Comparison of ENCODE assay signal across 28 mouse cellular contexts in the genomic region with DNA sequence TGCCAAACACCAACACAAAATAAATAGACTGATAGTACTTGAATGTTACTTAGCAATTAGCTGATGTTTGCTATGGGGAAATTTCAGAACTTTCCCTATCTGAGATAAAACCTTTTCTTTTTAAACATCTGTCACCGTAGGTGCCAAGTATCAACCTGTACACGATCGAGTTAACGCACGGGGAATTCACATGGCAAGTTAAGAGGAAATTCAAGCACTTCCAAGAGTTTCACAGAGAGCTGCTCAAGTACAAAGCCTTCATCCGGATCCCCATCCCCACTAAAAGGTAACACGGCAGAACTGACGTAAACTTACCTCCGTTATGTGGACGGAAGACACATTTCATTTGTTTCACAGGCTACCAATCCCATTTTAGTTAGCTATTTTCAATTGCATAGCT.
"Had no signal": no experiment of that assay in that cellular context is flagged by ENCODE, and none has a peak within 500 bp of the region (broad histone marks: within the 10 kb centered on the region; RNA-seq: fewer than 3 reads in every experiment).

No protein-coding gene starts in this region.

- H3K27ac ChIP-seq: left cerebral cortex, adult 2 months; limb, embryonic 10.5 days; limb, embryonic 12.5 days; limb, embryonic 13.5 days; limb, embryonic 15.5 days; liver, embryonic 12.5 days; liver, embryonic 13.5 days; liver, embryonic 14.5 days; liver, embryonic 15.5 days; lung, embryonic 15.5 days; macrophage; midbrain, embryonic 10.5 days; midbrain, embryonic 12.5 days; midbrain, embryonic 13.5 days; midbrain, embryonic 15.5 days; neural tube, embryonic 12.5 days; neural tube, embryonic 13.5 days had no signal

- ATAC-seq: liver, embryonic 12.5 days; liver, postnatal 0 days; midbrain, embryonic 13.5 days; midbrain, embryonic 15.5 days; midbrain, embryonic 16.5 days had no signal

- H3K4me3 ChIP-seq: left cerebral cortex, adult 2 months; limb, embryonic 10.5 days; limb, embryonic 12.5 days; limb, embryonic 13.5 days; limb, embryonic 15.5 days; liver, embryonic 12.5 days; liver, embryonic 13.5 days; liver, embryonic 15.5 days; lung, embryonic 15.5 days; megakaryocyte, embryonic 14.5 days; midbrain, embryonic 10.5 days; midbrain, embryonic 12.5 days; midbrain, embryonic 13.5 days; midbrain, embryonic 15.5 days; myocyte; neural tube, embryonic 12.5 days; neural tube, embryonic 13.5 days had no signal

- DNase-seq: left cerebral cortex, postnatal 4 days; liver; liver, embryonic 13.5 days; liver, postnatal 0 days; lung, adult 2 months; lung, postnatal 10 days; midbrain, embryonic 14.5 days had no signal

- H3K36me3 ChIP-seq: limb, embryonic 10.5 days; limb, embryonic 12.5 days; limb, embryonic 13.5 days; liver, embryonic 12.5 days; liver, embryonic 13.5 days; liver, embryonic 15.5 days; lung, embryonic 15.5 days; midbrain, embryonic 10.5 days; midbrain, embryonic 12.5 days; midbrain, embryonic 13.5 days; midbrain, embryonic 15.5 days; neural tube, embryonic 12.5 days; neural tube, embryonic 13.5 days had no signal

- H3K4me2 ChIP-seq: limb, embryonic 12.5 days; limb, embryonic 13.5 days; limb, embryonic 15.5 days; liver, embryonic 11.5 days; liver, embryonic 12.5 days; liver, embryonic 13.5 days; liver, embryonic 15.5 days; lung, embryonic 15.5 days; midbrain, embryonic 11.5 days; midbrain, embryonic 12.5 days; midbrain, embryonic 13.5 days; midbrain, embryonic 15.5 days; neural tube, embryonic 12.5 days; neural tube, embryonic 13.5 days had no signal

- H3K9ac ChIP-seq: limb, embryonic 12.5 days; limb, embryonic 13.5 days; limb, embryonic 15.5 days; liver, embryonic 12.5 days; liver, embryonic 13.5 days; liver, embryonic 14.5 days; liver, embryonic 15.5 days; liver, postnatal 0 days; lung, embryonic 15.5 days; midbrain, embryonic 12.5 days; midbrain, embryonic 13.5 days; midbrain, embryonic 15.5 days; neural tube, embryonic 12.5 days; neural tube, embryonic 13.5 days had no signal

- H3K4me1 ChIP-seq: limb, embryonic 12.5 days; limb, embryonic 13.5 days; limb, embryonic 15.5 days; megakaryocyte, embryonic 14.5 days; neural tube, embryonic 12.5 days; neural tube, embryonic 13.5 days had no signal

- H3K27me3 ChIP-seq: limb, embryonic 12.5 days; limb, embryonic 13.5 days; limb, embryonic 15.5 days; liver, embryonic 12.5 days; liver, embryonic 13.5 days; liver, embryonic 15.5 days; lung, embryonic 15.5 days; megakaryocyte, embryonic 14.5 days; midbrain, embryonic 12.5 days; midbrain, embryonic 13.5 days; midbrain, embryonic 15.5 days; neural tube, embryonic 12.5 days; neural tube, embryonic 13.5 days had no signal

- H3K9me3 ChIP-seq: limb, embryonic 10.5 days; limb, embryonic 12.5 days; limb, embryonic 13.5 days; limb, embryonic 15.5 days; liver, embryonic 12.5 days; liver, embryonic 13.5 days; liver, embryonic 15.5 days; lung, embryonic 15.5 days; megakaryocyte, embryonic 14.5 days; midbrain, embryonic 10.5 days; midbrain, embryonic 12.5 days; midbrain, embryonic 13.5 days; midbrain, embryonic 15.5 days; neural tube, embryonic 12.5 days; neural tube, embryonic 13.5 days had no signal
